Mouse (Mus musculus) cortical plate, adult 2 months (tissue): ENCODE data around the gene Rpl9-ps6.

Experiments
- CTCF ChIP-seq: fragments of 200-500 bp; IDR thresholded peaks from 2 replicates; pipeline ENCODE4 v1.5.1; 2011; ENCODE audit warnings: mild to moderate bottlenecking, control low read depth, low read length; ENCODE audit not compliant: insufficient read depth; ENCODE audit errors: extremely low read depth
- POLR2A ChIP-seq: fragments of 200-500 bp; IDR thresholded peaks from 2 replicates; pipeline ENCODE4 v1.6.1; 2011; ENCODE audit warnings: mild to moderate bottlenecking, low read length, control low read depth; ENCODE audit not compliant: insufficient read depth; ENCODE audit errors: extremely low read depth

DNA sequence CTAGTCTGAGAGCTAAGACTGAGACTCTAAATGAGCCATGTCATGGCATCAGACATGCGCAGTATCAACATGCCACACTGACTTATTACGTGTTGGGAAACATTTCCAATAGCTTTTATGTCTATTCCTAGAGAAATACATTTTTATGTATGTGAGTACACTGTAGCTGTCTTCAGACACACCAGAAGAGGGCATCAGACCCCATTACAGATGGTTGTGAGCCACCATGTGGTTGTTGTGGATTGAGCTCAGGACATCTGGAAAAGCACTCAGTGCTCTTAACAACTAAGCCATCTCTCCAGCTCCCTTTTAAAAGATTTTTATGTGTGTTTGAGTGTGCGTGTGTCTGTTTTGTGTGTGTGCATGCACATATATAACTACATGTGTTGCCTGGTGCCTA lies 26.0 kb upstream of the Rpl9-ps6 start:
- TF ChIP-seq CTCF (no peak), POLR2A (no peak)
